Mouse (Mus musculus) MEL (cell line): ENCODE results near the gene Med15. TPM values are rescaled to one million over a fixed set of nuclear protein-coding genes. Genes with fewer than 3 reads are reported as not detected.

Experiments
- DNase-seq: peaks from one replicate; pipeline ENCODE4 v3.0.0; 2011; ENCODE audit warnings: low read depth, low spot score
- H3K27ac ChIP-seq: 2 replicates; pipeline ENCODE4 v1.5.1; 2012; ENCODE audit warnings: low read depth, mild to moderate bottlenecking, control low read depth, low read length, moderate library complexity; ENCODE audit not compliant: control insufficient read depth
- H3K27me3 ChIP-seq, 2 experiments: fragments of 150-350 bp in 1 of 2; sonication (generic) in 1 of 2; 2 replicates each; pipeline ENCODE4 v1.6.1; 2012; ENCODE audit warnings: low read length in 2 of 2, mild to moderate bottlenecking in 2 of 2, improper control_type of control experiment in 1 of 2, moderate library complexity in 1 of 2; ENCODE audit not compliant: insufficient read depth in 2 of 2, control insufficient read depth in 1 of 2
- H3K36me3 ChIP-seq, 2 experiments: 2 replicates each; pipeline ENCODE4 v1.6.1; 2012 to 2014; ENCODE audit warnings: low read length in 2 of 2, improper control_type of control experiment in 1 of 2, inconsistent platforms in 1 of 2, mild to moderate bottlenecking in 1 of 2; ENCODE audit not compliant: insufficient read depth in 2 of 2, control insufficient read depth in 1 of 2
- H3K4me1 ChIP-seq, 2 experiments: fragments of 150-350 bp in 1 of 2; sonication (generic) in 1 of 2; 2 replicates each; pipeline ENCODE4 v1.6.1; 2012; ENCODE audit warnings: low read length in 2 of 2, improper control_type of control experiment in 1 of 2, mild to moderate bottlenecking in 1 of 2; ENCODE audit not compliant: insufficient read depth in 2 of 2, control insufficient read depth in 1 of 2
- H3K4me3 ChIP-seq, 2 experiments: fragments of 150-350 bp in 1 of 2; sonication (generic) in 1 of 2; 2 replicates each; pipeline ENCODE4 v1.5.1; 2012; ENCODE audit warnings: low read depth in 2 of 2, low read length in 2 of 2, mild to moderate bottlenecking in 2 of 2, moderate library complexity in 2 of 2, control low read depth in 1 of 2, improper control_type of control experiment in 1 of 2; ENCODE audit not compliant: control insufficient read depth in 1 of 2, insufficient read depth in 1 of 2
- H3K79me2 ChIP-seq: 2 replicates; pipeline ENCODE4 v1.6.1; 2012; ENCODE audit warnings: mild to moderate bottlenecking, low read length, moderate library complexity; ENCODE audit not compliant: control insufficient read depth, poor library complexity, insufficient read depth
- H3K9ac ChIP-seq: 2 replicates; pipeline ENCODE4 v1.6.1; 2012; ENCODE audit warnings: low read depth, mild to moderate bottlenecking, control low read depth, low read length, moderate library complexity; ENCODE audit not compliant: control insufficient read depth, poor library complexity, severe bottlenecking
- H3K9me3 ChIP-seq: fragments of 150-350 bp; sonication (generic); replicated peaks from 2 replicates; pipeline ENCODE4 v1.6.1; 2012; ENCODE audit warnings: mild to moderate bottlenecking, low read length, improper control_type of control experiment, moderate library complexity; ENCODE audit not compliant: insufficient read depth
- BHLHE40 ChIP-seq: IDR thresholded peaks from 2 replicates; pipeline ENCODE4 v1.6.1; 2012; ENCODE audit warnings: low read depth, mild to moderate bottlenecking, inconsistent platforms, low read length, improper control_type of control experiment, borderline replicate concordance
- CHD1 ChIP-seq: IDR thresholded peaks from 2 replicates; pipeline ENCODE4 v1.6.1; 2012; ENCODE audit warnings: low read depth, mild to moderate bottlenecking, inconsistent platforms, low read length, improper control_type of control experiment
- CHD2 ChIP-seq: IDR thresholded peaks from 2 replicates; pipeline ENCODE4 v1.6.1; 2011; ENCODE audit warnings: low read length, improper control_type of control experiment
- CTCF ChIP-seq, 3 experiments: IDR thresholded peaks in 2 of 3; conservative IDR thresholded peaks in 1 of 3; 2 replicates each; pipeline ENCODE4 v1.5.1; 2011 to 2012; ENCODE audit warnings: low read length in 3 of 3, low read depth in 2 of 3, mild to moderate bottlenecking in 2 of 3, improper control_type of control experiment in 1 of 3, inconsistent platforms in 1 of 3, mixed read lengths in 1 of 3, moderate library complexity in 1 of 3; ENCODE audit not compliant: control insufficient read depth in 1 of 3, insufficient read depth in 1 of 3, poor library complexity in 1 of 3, severe bottlenecking in 1 of 3
- ELF1 ChIP-seq: IDR thresholded peaks from 2 replicates; pipeline ENCODE4 v1.6.1; 2014; ENCODE audit warnings: low read depth, mild to moderate bottlenecking, inconsistent platforms, low read length, improper control_type of control experiment, moderate library complexity
- GABPA ChIP-seq: IDR thresholded peaks from 2 replicates; pipeline ENCODE4 v1.6.1; 2012; ENCODE audit warnings: low read depth, mild to moderate bottlenecking, inconsistent platforms, low read length, improper control_type of control experiment, moderate library complexity
- HCFC1 ChIP-seq: IDR thresholded peaks from 2 replicates; pipeline ENCODE4 v1.6.1; 2012; ENCODE audit warnings: low read depth, mild to moderate bottlenecking, inconsistent platforms, low read length, improper control_type of control experiment, moderate library complexity
- KAT2A ChIP-seq: conservative IDR thresholded peaks from 2 replicates; pipeline ENCODE4 v1.6.1; 2012; ENCODE audit warnings: low read depth, low read length, improper control_type of control experiment, inconsistent platforms
- MAZ ChIP-seq: IDR thresholded peaks from 2 replicates; pipeline ENCODE4 v1.6.1; 2012; ENCODE audit warnings: low read depth, mild to moderate bottlenecking, inconsistent platforms, low read length, improper control_type of control experiment
- MYB ChIP-seq: IDR thresholded peaks from 2 replicates; pipeline ENCODE4 v1.6.1; 2011; ENCODE audit warnings: mild to moderate bottlenecking, low read depth, low read length, improper control_type of control experiment
- NRF1 ChIP-seq: IDR thresholded peaks from 2 replicates; pipeline ENCODE4 v1.6.1; 2014; ENCODE audit warnings: low read depth, mild to moderate bottlenecking, inconsistent platforms, low read length, improper control_type of control experiment, moderate library complexity; ENCODE audit not compliant: poor library complexity, insufficient read depth, severe bottlenecking
- POLR2A ChIP-seq, 2 experiments: IDR thresholded peaks; 2 replicates each; pipeline ENCODE4 v1.6.1; 2011 to 2012; ENCODE audit warnings: low read length in 2 of 2, mild to moderate bottlenecking in 2 of 2, control low read depth in 1 of 2, improper control_type of control experiment in 1 of 2, low read depth in 1 of 2, moderate library complexity in 1 of 2; ENCODE audit not compliant: control insufficient read depth in 1 of 2, insufficient read depth in 1 of 2, poor library complexity in 1 of 2
- RAD21 ChIP-seq: IDR thresholded peaks from 2 replicates; pipeline ENCODE4 v1.6.1; 2011; ENCODE audit warnings: mild to moderate bottlenecking, low read depth, low read length, improper control_type of control experiment
- SMC3 ChIP-seq: IDR thresholded peaks from 2 replicates; pipeline ENCODE4 v1.6.1; 2011; ENCODE audit warnings: low read depth, low read length, improper control_type of control experiment
- USF1 ChIP-seq: IDR thresholded peaks from 2 replicates; pipeline ENCODE4 v1.6.1; 2014; ENCODE audit warnings: low read depth, mild to moderate bottlenecking, inconsistent platforms, low read length, improper control_type of control experiment, moderate library complexity
- USF2 ChIP-seq, 2 experiments: IDR thresholded peaks; 2 replicates each; pipeline ENCODE4 v1.6.1; 2011 to 2012; ENCODE audit warnings: improper control_type of control experiment in 2 of 2, low read length in 2 of 2, borderline replicate concordance in 1 of 2, inconsistent platforms in 1 of 2, low read depth in 1 of 2, mild to moderate bottlenecking in 1 of 2; ENCODE audit not compliant: insufficient read depth in 1 of 2
- ZKSCAN1 ChIP-seq: IDR thresholded peaks from 2 replicates; pipeline ENCODE4 v1.6.1; 2012; ENCODE audit warnings: low read depth, mild to moderate bottlenecking, inconsistent platforms, low read length, improper control_type of control experiment, moderate library complexity
- ZMIZ1 ChIP-seq: IDR thresholded peaks from 2 replicates; pipeline ENCODE4 v1.6.1; 2012; ENCODE audit warnings: low read depth, mild to moderate bottlenecking, inconsistent platforms, low read length, improper control_type of control experiment, moderate library complexity
- polyA plus RNA-seq, 2 experiments: library from polyadenylated mRNA; stranded (reverse) in 1 of 2; unstranded in 1 of 2; fragments of >175 nt in 1 of 2; fragments of >200 nt in 1 of 2; gene quantifications; 2 replicates each; pipeline versions ENCODE4 v1.2.1 to v1.2.4; 2012; ENCODE audit warnings: low replicate concordance in 2 of 2, low read depth in 1 of 2; ENCODE audit not compliant: insufficient read length in 2 of 2, insufficient read depth in 1 of 2, missing spikeins in 1 of 2
- total RNA-seq: library from RNA; depleted of rRNA; stranded (reverse); fragments of 300-350 nt; gene quantifications from 2 replicates; pipeline ENCODE4 v1.2.3, GENCODE M21; 2012

The Med15 gene
- total and polyA plus RNA-seq, 3 experiments, result 25.9 to 62.0 TPM; not detected in 1

GRCm38 (mm10) chr16:17776828-17777227, 44.1 kb upstream of the Med15 start:
- Histone ChIP-seq H3K4me3 (no peak overlapping the region), H3K36me3 (peaks cover 3 to 58% of the 10 kb centered on the region in 2 experiments; a peak in 2 of 4 replicates)
- peak; percentile 53 for DNase-seq
- no peak for TF ChIP-seq GABPA
- TF ChIP-seq HCFC1, result no peak
- TF ChIP-seq KAT2A, result no peak
- no peak for TF ChIP-seq CHD2
- peak; percentile 54 to 77 (median 54) for TF ChIP-seq CTCF (IDR thresholded peaks at IDR 0.05 in 2 of 3, conservative IDR thresholded peaks at IDR 0.05 in 1 of 3; ENCODE audit: control insufficient read depth in 1 of 3, insufficient read depth in 1 of 3, low read depth in 2 of 3, low read length in 3 of 3, poor library complexity in 1 of 3, severe bottlenecking in 1 of 3)
- no peak for TF ChIP-seq MAZ
- peak; percentile 5 for TF ChIP-seq RAD21
- TF ChIP-seq MYB, result no peak
- no peak for TF ChIP-seq CHD1
- TF ChIP-seq, all 39 proteins: peak for 2
- H3K9ac ChIP-seq, result no peak overlapping the region
- H3K9me3 ChIP-seq, result no peaks in the 10 kb centered on the region
- H3K4me1 ChIP-seq, result no peaks in the 10 kb centered on the region
- no peak overlapping the region for H3K27ac ChIP-seq
- H3K27me3 ChIP-seq, result no peaks in the 10 kb centered on the region
- 0 out of 2 replicates have a peak, but pooled peaks cover 2% of the 10 kb centered on the region for H3K79me2 ChIP-seq

GRCm38 (mm10) chr16:17771117-17771865, 38.6 kb upstream of the Med15 start:
- DNase-seq, result peak; percentile 32
- H3K4me3 ChIP-seq, result no peak overlapping the region
- peaks cover 0 to 11% of the 10 kb centered on the region in 2 experiments; a peak in 1 of 4 replicates for H3K4me1 ChIP-seq
- H3K27me3 ChIP-seq, result no peaks in the 10 kb centered on the region
- no peak overlapping the region for H3K27ac ChIP-seq
- peaks cover 2% of the 10 kb centered on the region; the same call in 1 of the 2 replicates for H3K79me2 ChIP-seq
- no peak overlapping the region for H3K9ac ChIP-seq
- TF ChIP-seq HCFC1 (no peak), NRF1 (no peak), POLR2A (IDR thresholded peaks at IDR 0.05; ENCODE audit: control insufficient read depth in 1 of 2, insufficient read depth in 1 of 2, low read depth in 1 of 2, low read length in 2 of 2, poor library complexity in 1 of 2) (no peak), BHLHE40 (no peak), ELF1 (no peak), CTCF (IDR thresholded peaks at IDR 0.05 in 2 of 3, conservative IDR thresholded peaks at IDR 0.05 in 1 of 3; ENCODE audit: control insufficient read depth in 1 of 3, insufficient read depth in 1 of 3, low read depth in 2 of 3, low read length in 3 of 3, poor library complexity in 1 of 3, severe bottlenecking in 1 of 3) (peak in 2 of 3 experiments; percentile 25 to 42; a peak in 3 of 6 replicates), ZKSCAN1 (no peak), USF2 (IDR thresholded peaks at IDR 0.05; ENCODE audit: borderline replicate concordance in 1 of 2, insufficient read depth in 1 of 2, low read depth in 1 of 2, low read length in 2 of 2) (no peak), RAD21 (no peak; the same call in none of the 2 replicates), KAT2A (no peak), SMC3 (peak; percentile 27), USF1 (no peak), ZMIZ1 (no peak)
- H3K9me3 ChIP-seq, result no peaks in the 10 kb centered on the region
- H3K36me3 ChIP-seq, result peaks cover 7 to 61% of the 10 kb centered on the region in 2 experiments
